Mouse (Mus musculus): ENCODE data around the gene Gm10912.

Gene Gm10912

DNA sequence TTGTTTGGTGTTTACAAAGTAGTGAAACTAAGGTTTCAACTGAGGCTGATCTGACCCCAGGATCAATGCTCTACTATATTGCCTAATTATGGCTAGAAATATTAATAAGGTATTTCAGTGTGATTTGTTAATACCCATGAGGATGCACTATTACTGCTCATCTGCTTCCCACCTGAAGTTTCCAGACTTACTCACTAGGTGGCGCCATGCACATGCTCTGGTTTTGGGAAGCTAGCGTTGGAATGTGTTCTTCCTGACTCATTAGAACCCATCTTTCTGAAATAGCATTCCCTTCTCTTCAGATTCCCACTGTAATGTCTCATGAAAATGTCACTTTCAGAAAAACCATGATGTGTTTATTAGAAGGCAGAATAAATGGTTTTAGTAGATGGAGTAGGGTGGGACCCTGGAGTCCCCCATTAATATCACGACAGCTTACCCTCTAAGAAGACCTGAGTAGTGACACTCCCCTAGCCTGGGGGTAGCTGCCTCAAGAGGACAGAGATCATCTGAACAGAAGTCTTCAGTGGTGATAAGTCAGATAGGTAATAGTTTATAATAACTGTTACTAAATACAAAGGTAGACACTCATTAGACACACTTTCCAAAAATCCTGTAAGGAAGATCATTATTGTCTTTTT lies 30.7 kb upstream of the Gm10912 start:
- Histone ChIP-seq H3K27me3 (ENCODE audit: insufficient read depth, low read length) (no peaks in the 10 kb centered on the region), H3K36me3 (ENCODE audit: insufficient read depth, low read length) (peaks cover 36% of the 10 kb centered on the region), H3K9me3 (ENCODE audit: low read length) (no peaks in the 10 kb centered on the region), H3K4me1 (replicated peaks; ENCODE audit: low read depth, low read length) (peaks cover 10% of the 10 kb centered on the region), H3K4me3 (replicated peaks; ENCODE audit: low read length) (no peak overlapping the region)
- TF ChIP-seq CTCF (conservative IDR thresholded peaks at IDR 0.05; ENCODE audit: low read length) (peak; percentile 92), NANOG (IDR thresholded peaks at IDR 0.05; ENCODE audit: borderline replicate concordance, low read length) (no peak), POU5F1 (IDR thresholded peaks at IDR 0.05; ENCODE audit: borderline replicate concordance, low read length) (no peak)

GRCm38 (mm10) chr2:104035595-104035994 lies 30.0 kb upstream of the Gm10912 start:
- no peak overlapping the region for H3K4me3 ChIP-seq (replicated peaks; ENCODE audit: low read length)
- H3K27me3 ChIP-seq (ENCODE audit: insufficient read depth, low read length) = no peaks in the 10 kb centered on the region
- H3K9me3 ChIP-seq (ENCODE audit: low read length) = no peaks in the 10 kb centered on the region
- TF ChIP-seq NANOG (IDR thresholded peaks at IDR 0.05; ENCODE audit: borderline replicate concordance, low read length) (no peak), CTCF (conservative IDR thresholded peaks at IDR 0.05; ENCODE audit: low read length) (no peak), POU5F1 (IDR thresholded peaks at IDR 0.05; ENCODE audit: borderline replicate concordance, low read length) (no peak)
- H3K36me3 ChIP-seq (ENCODE audit: insufficient read depth, low read length) = peaks cover 40% of the 10 kb centered on the region
- peaks cover 15% of the 10 kb centered on the region for H3K4me1 ChIP-seq (replicated peaks; ENCODE audit: low read depth, low read length)

DNA sequence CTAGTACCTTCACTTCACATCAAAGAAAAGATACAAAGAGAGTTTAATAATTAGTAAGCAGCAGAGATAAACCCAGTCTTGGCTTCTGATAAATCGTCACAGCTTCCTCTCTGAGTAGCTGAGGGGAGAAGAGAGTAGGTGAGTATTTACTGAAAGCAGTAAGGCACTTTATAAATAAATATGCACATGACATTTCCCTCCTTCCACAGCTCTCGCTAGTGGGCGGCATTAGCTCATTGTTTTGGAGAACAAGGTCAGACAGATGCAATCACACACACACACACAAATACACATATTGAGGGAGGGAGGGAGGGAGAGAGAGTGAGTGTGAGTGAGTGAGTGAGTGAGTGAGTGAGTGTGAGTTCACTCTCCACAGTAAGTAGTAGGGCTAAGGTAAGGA lies 29.3 kb upstream of the Gm10912 start:
- no peak for TF ChIP-seq POU5F1 (IDR thresholded peaks at IDR 0.05; ENCODE audit: borderline replicate concordance, low read length)
- no peak for TF ChIP-seq NANOG (IDR thresholded peaks at IDR 0.05; ENCODE audit: borderline replicate concordance, low read length)
- no peak for TF ChIP-seq CTCF (conservative IDR thresholded peaks at IDR 0.05; ENCODE audit: low read length)
- H3K4me1 ChIP-seq (replicated peaks; ENCODE audit: low read depth, low read length) = peaks cover 17% of the 10 kb centered on the region
- H3K4me3 ChIP-seq (replicated peaks; ENCODE audit: low read length) = no peak overlapping the region
- no peaks in the 10 kb centered on the region for H3K9me3 ChIP-seq (ENCODE audit: low read length)
- peaks cover 41% of the 10 kb centered on the region for H3K36me3 ChIP-seq (ENCODE audit: insufficient read depth, low read length)
- no peaks in the 10 kb centered on the region for H3K27me3 ChIP-seq (ENCODE audit: insufficient read depth, low read length)

DNA sequence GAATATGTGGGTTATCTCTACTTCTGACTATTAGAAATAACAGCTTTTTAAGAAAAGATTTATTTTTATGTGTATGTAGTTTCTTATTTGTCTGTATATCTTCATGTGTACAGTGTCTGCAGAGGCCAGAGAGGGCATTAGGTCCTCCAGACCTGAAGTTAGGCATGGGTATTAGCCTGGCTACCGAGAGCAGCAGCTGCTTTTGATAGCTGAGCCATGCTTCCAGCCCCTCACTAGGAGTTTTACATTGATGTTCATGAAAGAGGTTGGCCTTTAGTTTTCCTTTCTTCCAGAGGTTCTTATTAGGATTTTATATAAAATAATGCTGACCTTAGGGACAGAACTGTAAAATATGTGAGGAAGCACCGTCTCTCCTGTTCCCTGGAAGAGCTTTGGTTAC lies 27.4 kb upstream of the Gm10912 start:
- peaks cover 41% of the 10 kb centered on the region for H3K36me3 ChIP-seq (ENCODE audit: insufficient read depth, low read length)
- H3K4me3 ChIP-seq (replicated peaks; ENCODE audit: low read length) = no peak overlapping the region
- TF ChIP-seq POU5F1 (IDR thresholded peaks at IDR 0.05; ENCODE audit: borderline replicate concordance, low read length) = no peak
- TF ChIP-seq CTCF (conservative IDR thresholded peaks at IDR 0.05; ENCODE audit: low read length) = no peak
- no peak for TF ChIP-seq NANOG (IDR thresholded peaks at IDR 0.05; ENCODE audit: borderline replicate concordance, low read length)
- no peaks in the 10 kb centered on the region for H3K9me3 ChIP-seq (ENCODE audit: low read length)
- H3K4me1 ChIP-seq (replicated peaks; ENCODE audit: low read depth, low read length) = peaks cover 7% of the 10 kb centered on the region
- H3K27me3 ChIP-seq (ENCODE audit: insufficient read depth, low read length) = no peaks in the 10 kb centered on the region

- Histone ChIP-seq H3K4me1 (replicated peaks; ENCODE audit: low read depth, low read length) (peaks cover 7% of the 10 kb centered on the region), H3K9me3 (ENCODE audit: low read length) (no peaks in the 10 kb centered on the region), H3K27me3 (ENCODE audit: insufficient read depth, low read length) (no peaks in the 10 kb centered on the region), H3K4me3 (replicated peaks; ENCODE audit: low read length) (no peak overlapping the region), H3K36me3 (ENCODE audit: insufficient read depth, low read length) (peaks cover 32% of the 10 kb centered on the region)
- TF ChIP-seq NANOG (IDR thresholded peaks at IDR 0.05; ENCODE audit: borderline replicate concordance, low read length) (no peak), POU5F1 (IDR thresholded peaks at IDR 0.05; ENCODE audit: borderline replicate concordance, low read length) (no peak)
These were observed 24.0 kb upstream of the Gm10912 start for GRCm38 (mm10) chr2:104041632-104042031.

GRCm38 (mm10) chr2:104042766-104043165 lies 22.9 kb upstream of the Gm10912 start:
- Histone ChIP-seq H3K4me3 (replicated peaks; ENCODE audit: low read length) (no peak overlapping the region), H3K9me3 (ENCODE audit: low read length) (no peaks in the 10 kb centered on the region), H3K36me3 (ENCODE audit: insufficient read depth, low read length) (peaks cover 22% of the 10 kb centered on the region), H3K4me1 (replicated peaks; ENCODE audit: low read depth, low read length) (peaks cover 7% of the 10 kb centered on the region), H3K27me3 (ENCODE audit: insufficient read depth, low read length) (no peaks in the 10 kb centered on the region)
- TF ChIP-seq NANOG (IDR thresholded peaks at IDR 0.05; ENCODE audit: borderline replicate concordance, low read length) (no peak), CTCF (conservative IDR thresholded peaks at IDR 0.05; ENCODE audit: low read length) (no peak), POU5F1 (IDR thresholded peaks at IDR 0.05; ENCODE audit: borderline replicate concordance, low read length) (no peak)

- H3K27me3 ChIP-seq (ENCODE audit: insufficient read depth, low read length) = no peaks in the 10 kb centered on the region
- no peak for TF ChIP-seq NANOG (IDR thresholded peaks at IDR 0.05; ENCODE audit: borderline replicate concordance, low read length)
- TF ChIP-seq CTCF (conservative IDR thresholded peaks at IDR 0.05; ENCODE audit: low read length) = no peak
- TF ChIP-seq POU5F1 (IDR thresholded peaks at IDR 0.05; ENCODE audit: borderline replicate concordance, low read length) = no peak
- no peak overlapping the region for H3K4me3 ChIP-seq (replicated peaks; ENCODE audit: low read length)
- no peaks in the 10 kb centered on the region for H3K9me3 ChIP-seq (ENCODE audit: low read length)
- H3K4me1 ChIP-seq (replicated peaks; ENCODE audit: low read depth, low read length) = peaks cover 7% of the 10 kb centered on the region
- H3K36me3 ChIP-seq (ENCODE audit: insufficient read depth, low read length) = peaks cover 28% of the 10 kb centered on the region
These were observed 21.8 kb upstream of the Gm10912 start for GRCm38 (mm10) chr2:104043624-104044478.

DNA sequence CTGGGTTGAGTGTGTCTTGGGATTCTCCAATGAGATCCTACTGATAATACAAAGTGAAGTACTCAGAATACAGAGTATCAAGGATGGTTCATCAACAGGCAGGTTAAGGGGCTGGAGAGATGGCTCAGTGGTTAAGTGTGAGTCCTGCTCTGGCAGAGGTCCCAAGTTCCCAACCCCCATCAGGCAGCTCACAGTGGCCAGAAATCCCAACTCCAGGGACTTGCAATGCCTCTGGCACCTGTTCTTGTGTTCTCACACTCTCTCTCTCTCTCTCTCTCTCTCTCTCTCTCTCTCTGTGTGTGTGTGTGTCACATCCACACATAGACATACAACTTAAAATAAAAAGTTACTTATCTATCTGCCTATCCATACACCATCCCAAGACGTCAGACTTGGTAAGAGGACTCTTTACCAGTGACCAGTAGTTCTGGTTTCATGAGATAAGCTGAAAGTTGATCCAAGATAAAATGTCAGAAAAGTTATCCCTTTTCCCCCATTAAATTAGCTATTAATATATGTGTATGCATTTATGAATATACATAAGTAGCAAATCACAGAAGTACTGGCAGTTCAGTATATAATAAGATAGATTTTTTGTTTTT lies 21.0 kb upstream of the Gm10912 start:
- no peak overlapping the region for H3K4me3 ChIP-seq (replicated peaks; ENCODE audit: low read length)
- peaks cover 28% of the 10 kb centered on the region for H3K36me3 ChIP-seq (ENCODE audit: insufficient read depth, low read length)
- H3K27me3 ChIP-seq (ENCODE audit: insufficient read depth, low read length) = no peaks in the 10 kb centered on the region
- H3K9me3 ChIP-seq (ENCODE audit: low read length) = no peaks in the 10 kb centered on the region
- TF ChIP-seq NANOG (IDR thresholded peaks at IDR 0.05; ENCODE audit: borderline replicate concordance, low read length) = no peak
- peaks cover 7% of the 10 kb centered on the region for H3K4me1 ChIP-seq (replicated peaks; ENCODE audit: low read depth, low read length)

All from E14TG2a.4 (cell line).